8 mouse cellular contexts compared by ENCODE assay signal in the genomic region with DNA sequence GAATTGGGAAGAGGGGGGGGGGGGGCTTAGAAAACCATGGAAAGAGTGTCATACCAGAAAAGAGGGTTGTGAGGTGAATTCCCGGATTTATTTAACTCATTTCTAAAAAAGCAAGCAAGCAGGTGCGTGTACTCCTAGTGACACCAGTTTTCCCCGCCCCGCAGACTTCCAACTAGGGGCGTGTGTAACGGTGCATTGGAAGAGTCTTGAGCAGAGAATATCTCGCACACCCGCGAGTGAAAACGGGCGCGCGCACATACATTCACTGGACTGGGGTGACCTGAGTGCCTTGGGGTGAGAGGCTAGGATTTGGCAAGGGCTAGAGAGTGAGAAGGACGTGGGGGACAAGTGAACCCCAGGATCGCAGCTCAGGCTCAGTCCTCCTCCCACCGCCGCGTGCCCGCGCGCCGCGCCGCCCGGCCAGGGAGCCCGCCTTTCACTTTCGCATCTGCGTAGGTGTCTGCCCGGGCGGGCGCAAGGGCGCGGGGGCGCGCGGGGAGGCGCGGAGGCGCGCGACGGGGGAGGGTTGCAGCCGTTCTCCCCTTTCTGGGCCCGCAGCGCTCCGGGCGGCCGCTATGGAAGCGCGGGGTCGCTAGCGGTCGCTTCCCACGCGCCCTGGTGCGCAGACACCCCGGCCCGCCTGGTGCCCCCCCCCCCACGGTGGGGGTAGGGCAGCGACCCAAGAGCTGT. TPM values are rescaled to one million over a fixed set of nuclear protein-coding genes. Genes with fewer than 3 reads are reported as not detected.
DNase-seq lines count a peak whose midpoint lies in the region; ATAC-seq lines count a peak whose summit lies in the region.

No protein-coding gene starts in this region.

- peak overlapping the region; percentile 80 for H3K4me3 ChIP-seq in hindbrain, embryonic 16.5 days (ENCODE audit: low read length)
- H3K4me3 ChIP-seq in megakaryocyte, embryonic 14.5 days (replicated peaks): peak overlapping the region; percentile 96

- ATAC-seq in hindbrain, embryonic 16.5 days: peak; percentile 61

- DNase-seq in WW6 (ENCODE audit: low read depth, low spot score): peak; percentile 36
- peak; percentile 68 to 78 for DNase-seq in cerebellum, postnatal 25 days
- DNase-seq in gastrocnemius, adult 8-10 months (ENCODE audit: low spot score in 2 of 2): peak; percentile 72 to 74
- peak; percentile 60 to 62 for DNase-seq in left cerebral cortex, postnatal 14 days (ENCODE audit: low spot score in 2 of 2)
- DNase-seq in right cerebral cortex, postnatal 36 days (ENCODE audit: low spot score in 2 of 2): peak; percentile 48 to 49
- no peak for DNase-seq in c-Kit-positive CD71-positive TER-119-positive erythroid progenitor cells, embryonic 14.5 days (ENCODE audit: low spot score)

- peak overlapping the region; percentile 54; the same call in 1 of the 2 replicates for H3K27ac ChIP-seq in hindbrain, embryonic 16.5 days (ENCODE audit: low read depth, low read length)

- intact Hi-C loops in left cerebral cortex, postnatal 14 days (cut with DNase I): loop anchor here (10.0 kb wide), 2 partner anchors 416 to 834 kb away; no protein-coding TSS in a partner anchor

- no peaks in the 10 kb centered on the region for H3K9me3 ChIP-seq in hindbrain, embryonic 16.5 days (ENCODE audit: control insufficient read depth, low read length)
- 0 out of 2 replicates have a peak, but pooled peaks cover 6% of the 10 kb centered on the region for H3K9me3 ChIP-seq in megakaryocyte, embryonic 14.5 days

- peaks cover 8% of the 10 kb centered on the region for H3K4me1 ChIP-seq in hindbrain, embryonic 16.5 days (ENCODE audit: control insufficient read depth, insufficient read depth, low read depth, low read length)
- peaks cover 40% of the 10 kb centered on the region for H3K4me1 ChIP-seq in megakaryocyte, embryonic 14.5 days

- peak overlapping the region; percentile 96 for H3K4me2 ChIP-seq in hindbrain, embryonic 16.5 days (ENCODE audit: low read length)

- H3K36me3 ChIP-seq in hindbrain, embryonic 16.5 days (ENCODE audit: control insufficient read depth, insufficient read depth, low read length): no peaks in the 10 kb centered on the region
- no peaks in the 10 kb centered on the region for H3K36me3 ChIP-seq in megakaryocyte, embryonic 14.5 days (replicated peaks; ENCODE audit: low read length)

- peak overlapping the region; percentile 80 for H3K9ac ChIP-seq in hindbrain, embryonic 16.5 days (ENCODE audit: low read depth, low read length)

- under 1% methylated on average over 38 of the region's 60 CpGs for WGBS in hindbrain, embryonic 16.5 days

- peaks cover 4% of the 10 kb centered on the region for H3K27me3 ChIP-seq in hindbrain, embryonic 16.5 days (replicated peaks; ENCODE audit: control insufficient read depth, insufficient read depth, low read length)
- peaks cover 58% of the 10 kb centered on the region for H3K27me3 ChIP-seq in megakaryocyte, embryonic 14.5 days (replicated peaks)

RNA-seq across cellular contexts. Expression of a gene that starts 0.4 kb away (rescaled TPM):
- 10 to 100 TPM; 12.7 to 14.8 (median 13.1) TPM for total RNA-seq in gastrocnemius, adult 8-10 months (2022)
- 4.8 and 5.3 TPM in 2 replicates for polyA plus RNA-seq in hindbrain, embryonic 16.5 days (2015; fragmentation: Nextera tagmentation; extraction: Ambion mirVana)
- total RNA-seq in left cerebral cortex, postnatal 14 days (2021): 10 to 100 TPM; 26.8 to 29.3 TPM
- polyA plus RNA-seq in megakaryocyte, embryonic 14.5 days (2012; ENCODE audit: insufficient read depth, low replicate concordance): not detected in 2 replicates
